Mouse (Mus musculus) mouse embryonic stem cell (cell line): Measurements from ENCODE around the gene Arhgef38.

Experiments used
- in situ Hi-C, 2 experiments: fragments of 300-500 bp; cut with MboI; formaldehyde crosslinking; loops; 1 replicate in 1 of 2; 3 replicates in 1 of 2; pipeline ENCODE4 v1.14.3; 2019 to 2020; ENCODE audit warnings: low sequenced_read_pairs in 2 of 2, low pct_unique_long_range_greater_than_20kb in 1 of 2, mixed read lengths in 1 of 2; ENCODE audit not compliant: unreplicated experiment in 1 of 2

Gene Arhgef38

DNA sequence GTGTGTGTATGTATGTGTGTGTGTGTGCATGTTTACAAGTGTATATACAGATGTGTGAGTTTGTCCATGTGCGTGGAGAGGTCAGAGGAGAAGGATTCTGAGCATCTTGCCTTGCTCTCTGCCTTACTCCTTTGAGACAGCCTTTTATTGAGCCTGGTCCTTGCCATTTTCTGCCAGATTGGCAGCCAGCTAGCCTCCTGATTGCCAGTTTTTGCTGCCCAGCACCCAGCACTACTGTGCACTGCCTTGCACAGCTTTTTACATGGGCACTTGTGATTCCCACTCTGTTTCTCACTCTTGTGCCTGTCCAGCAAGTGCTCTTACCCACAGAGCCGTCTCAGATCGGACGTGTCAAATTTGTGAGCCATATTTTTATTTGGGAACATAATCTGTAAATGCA, 62.5 kb downstream of the Arhgef38 start:
- in situ Hi-C loops = no loop called here

DNA sequence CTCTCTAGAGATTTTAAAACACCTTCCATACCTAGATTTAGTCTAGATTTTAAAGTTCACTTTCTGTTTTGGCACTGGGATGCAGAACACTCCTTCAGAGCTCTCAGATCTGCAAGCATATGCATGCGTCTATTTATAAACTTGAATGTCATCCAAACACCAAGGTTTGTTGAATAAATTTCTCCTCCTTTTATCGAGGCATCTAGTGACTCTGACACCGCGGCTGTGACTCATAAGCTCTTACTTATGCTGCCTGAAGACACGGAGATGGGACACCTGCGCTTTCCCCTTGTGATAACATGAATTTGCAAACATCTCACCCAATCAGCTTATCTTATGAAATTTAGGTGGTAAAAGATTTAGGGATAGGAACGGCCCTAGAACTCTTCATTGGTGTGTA, 65.0 kb downstream of the Arhgef38 start:
- in situ Hi-C loops = no loop called here

DNA sequence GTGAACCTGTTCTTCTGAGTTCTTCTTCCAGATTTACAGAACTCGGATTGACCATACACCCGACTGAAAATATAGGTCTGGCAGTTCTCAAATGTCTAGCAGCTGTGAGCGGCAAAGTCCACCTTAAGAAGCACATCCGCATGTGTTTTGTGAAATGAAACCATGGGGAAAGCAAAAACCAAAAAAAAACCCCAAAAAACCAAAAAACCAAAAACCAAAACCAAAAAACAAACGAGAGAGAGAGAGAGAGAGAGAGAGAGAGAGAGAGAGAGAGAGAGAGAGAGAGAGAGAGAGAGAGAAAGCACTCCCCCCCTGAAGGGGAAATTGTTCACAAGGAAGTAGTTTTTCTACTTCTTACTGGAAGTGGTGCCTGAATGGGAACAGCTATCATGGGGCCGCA, 67.2 kb downstream of the Arhgef38 start:
- in situ Hi-C loops = no loop called here

DNA sequence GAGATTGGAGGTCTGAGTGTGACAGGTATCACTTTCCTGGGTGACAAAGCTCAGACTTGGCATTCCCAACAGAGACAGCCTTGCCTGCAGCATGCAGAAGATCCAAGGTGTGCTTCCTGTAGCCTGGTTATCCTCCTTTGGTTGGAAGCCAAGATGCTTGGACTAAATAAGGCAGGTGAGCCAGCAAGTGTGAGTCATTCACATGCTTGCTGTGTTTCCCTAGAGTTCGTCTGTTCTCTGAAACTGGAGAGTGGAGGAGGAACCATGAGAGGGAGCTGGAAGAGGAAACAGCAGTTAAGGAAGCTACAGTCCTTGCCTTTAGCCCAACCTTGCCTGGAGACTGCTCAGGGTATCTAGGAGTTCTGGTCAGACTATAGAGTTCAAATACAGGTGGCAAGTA, 69.6 kb downstream of the Arhgef38 start:
- in situ Hi-C loops = no loop called here

DNA sequence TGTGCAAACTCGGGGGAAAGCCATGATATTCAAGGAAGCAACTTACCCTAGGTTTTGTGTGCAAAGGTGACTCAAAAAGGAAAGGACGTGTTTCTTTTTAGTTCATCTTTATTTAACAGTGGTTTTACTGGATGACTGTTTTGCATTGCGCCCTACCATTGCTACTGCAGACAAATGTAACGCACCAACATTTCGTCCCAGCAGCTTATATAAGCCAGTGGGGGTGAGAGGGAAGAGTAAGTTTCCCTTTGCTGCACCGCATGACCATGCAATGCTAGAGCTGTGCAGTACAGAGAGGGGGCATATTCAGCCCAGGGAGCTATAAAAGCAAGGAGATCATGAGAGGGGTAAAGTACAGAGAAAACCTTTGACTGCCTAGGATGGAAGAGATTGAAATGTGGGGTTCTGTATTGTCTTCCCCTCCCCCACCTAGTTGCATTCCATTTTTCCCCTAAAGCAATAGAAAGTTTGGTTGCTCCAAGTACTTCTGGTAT, 70.8 kb downstream of the Arhgef38 start:
- in situ Hi-C loops = no loop called here

DNA sequence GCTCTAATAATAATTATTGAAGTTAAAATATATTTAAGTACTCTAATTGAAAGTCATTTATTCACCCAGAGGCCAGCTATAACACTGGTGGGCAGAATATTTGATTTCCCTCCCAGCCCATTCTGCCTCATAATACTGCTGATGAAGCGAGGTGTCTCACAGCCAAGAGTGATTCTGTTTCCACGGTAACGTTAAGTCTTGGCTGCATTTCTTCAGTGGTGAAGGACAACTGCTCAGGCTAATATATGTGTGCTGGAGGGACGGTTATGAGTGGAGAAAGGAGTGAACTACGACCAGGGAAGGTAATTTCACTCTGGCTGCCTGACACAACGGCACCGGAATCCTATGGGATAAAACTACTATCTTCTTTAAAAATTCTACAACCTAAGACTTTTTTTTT, 71.6 kb downstream of the Arhgef38 start:
- in situ Hi-C loops = no loop called here

DNA sequence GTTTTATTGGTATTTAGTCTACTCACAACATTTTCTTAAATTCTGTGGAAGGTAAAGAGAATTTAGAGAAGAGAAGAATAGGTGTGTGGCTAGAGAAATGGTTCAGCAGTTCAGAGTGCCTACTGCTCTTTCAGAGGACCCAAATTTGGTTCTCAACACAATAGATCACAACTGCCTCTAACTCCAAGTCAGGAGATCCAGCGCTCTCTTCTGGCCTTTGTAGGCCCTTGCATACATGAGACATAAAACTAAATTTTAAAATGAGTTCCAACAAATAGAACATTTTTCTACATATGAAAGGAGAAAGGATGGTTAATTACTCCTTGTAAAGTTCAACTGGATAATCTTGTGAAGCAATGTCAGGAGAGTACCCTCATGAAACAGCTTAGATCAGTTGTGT, 73.3 kb downstream of the Arhgef38 start:
- in situ Hi-C loops = no loop called here

DNA sequence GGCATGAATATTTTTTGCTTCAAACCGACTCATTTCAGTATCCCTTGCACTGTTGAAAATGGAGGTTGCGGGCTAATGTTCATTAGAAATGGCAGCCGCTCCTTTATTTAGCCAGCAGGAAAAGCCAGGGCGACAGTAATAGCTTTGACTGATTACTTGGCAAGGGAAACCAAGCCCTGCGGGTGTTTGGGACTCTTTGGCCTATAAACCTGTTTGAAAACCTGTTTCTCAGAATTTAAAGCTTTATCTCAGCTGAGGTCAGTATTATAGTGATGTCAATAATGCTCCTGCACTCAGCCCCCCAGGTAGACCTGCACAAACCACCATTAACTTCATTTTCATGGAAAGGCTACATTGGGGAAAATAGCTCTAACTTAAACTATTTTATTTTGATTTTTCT, 76.5 kb downstream of the Arhgef38 start:
- in situ Hi-C loops = no loop called here

DNA sequence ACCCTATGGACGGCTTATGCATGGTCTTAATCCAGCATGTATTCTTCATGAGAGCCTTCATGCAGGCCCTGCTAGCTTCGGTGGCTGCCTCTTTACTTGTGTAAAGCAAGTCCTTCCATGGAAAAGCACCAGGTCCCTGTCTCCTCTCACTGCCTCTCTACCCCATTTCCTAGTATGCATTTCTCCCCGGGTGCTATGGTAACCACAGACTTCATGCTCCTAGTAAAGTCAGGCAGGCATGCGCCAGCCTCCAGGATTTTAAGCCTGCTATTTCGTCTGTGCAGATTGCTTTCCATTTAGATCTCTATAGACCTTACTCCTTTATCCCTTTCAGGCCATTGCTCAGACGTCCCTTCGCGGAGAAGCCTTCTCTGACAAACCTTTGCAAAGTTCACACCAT, 80.1 kb downstream of the Arhgef38 start:
- in situ Hi-C loops = no loop called here

DNA sequence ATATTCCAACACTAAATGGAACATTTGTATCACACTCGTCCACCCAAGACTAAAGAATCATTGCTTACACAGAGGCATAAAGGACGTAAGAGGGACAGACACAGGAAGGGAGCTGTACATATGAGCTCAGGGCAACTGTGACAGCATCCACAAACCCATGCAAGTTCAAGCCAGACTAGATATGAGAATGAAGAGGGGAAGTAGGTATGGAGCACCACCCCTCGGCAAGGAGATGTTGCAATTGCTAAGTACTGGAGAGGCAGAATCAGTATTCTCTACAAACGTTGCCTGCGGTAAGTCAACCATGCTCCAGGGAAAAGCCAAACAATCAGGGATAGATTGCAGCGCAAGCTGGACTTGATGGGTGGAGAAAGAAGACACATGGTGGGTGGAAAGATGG, 81.1 kb downstream of the Arhgef38 start:
- in situ Hi-C loops = no loop called here

DNA sequence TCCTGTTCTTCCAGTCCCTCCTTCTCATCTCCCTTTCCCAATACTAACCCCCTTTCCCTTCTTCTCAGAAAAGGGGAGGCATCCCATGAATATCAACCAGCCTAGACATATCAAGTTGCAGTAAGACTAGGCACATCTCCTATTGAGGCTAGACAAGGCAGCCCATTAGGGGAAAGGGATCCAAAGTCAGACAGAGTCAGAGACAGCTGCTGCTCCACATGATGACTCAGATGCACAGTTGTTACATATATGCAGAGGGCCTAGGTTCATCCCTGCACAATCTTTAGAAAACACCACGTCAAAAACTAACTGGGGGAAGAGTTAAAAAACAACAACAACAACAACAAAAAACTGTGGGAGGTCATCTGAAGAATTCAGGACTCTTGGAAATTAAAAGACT, 81.9 kb downstream of the Arhgef38 start:
- in situ Hi-C loops = no loop called here

DNA sequence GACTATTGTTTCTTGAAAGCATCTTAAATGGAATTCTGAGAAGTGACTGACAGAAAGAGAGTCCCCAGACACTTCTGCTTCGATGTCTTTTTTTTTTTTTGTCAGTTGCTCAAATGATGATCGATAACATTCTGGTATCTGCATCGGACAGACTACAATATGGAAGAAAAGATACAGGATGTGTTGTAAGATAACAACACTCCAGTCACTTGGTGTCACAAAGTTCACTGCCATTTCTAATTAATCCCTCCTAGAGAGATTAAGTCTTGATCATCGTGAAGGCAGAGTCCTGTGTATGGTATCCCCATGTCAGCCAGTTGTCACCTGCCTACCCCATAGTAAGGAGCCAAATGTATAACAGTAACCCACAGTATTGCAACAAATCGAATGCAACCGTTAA, 83.1 kb downstream of the Arhgef38 start:
- in situ Hi-C loops = no loop called here

DNA sequence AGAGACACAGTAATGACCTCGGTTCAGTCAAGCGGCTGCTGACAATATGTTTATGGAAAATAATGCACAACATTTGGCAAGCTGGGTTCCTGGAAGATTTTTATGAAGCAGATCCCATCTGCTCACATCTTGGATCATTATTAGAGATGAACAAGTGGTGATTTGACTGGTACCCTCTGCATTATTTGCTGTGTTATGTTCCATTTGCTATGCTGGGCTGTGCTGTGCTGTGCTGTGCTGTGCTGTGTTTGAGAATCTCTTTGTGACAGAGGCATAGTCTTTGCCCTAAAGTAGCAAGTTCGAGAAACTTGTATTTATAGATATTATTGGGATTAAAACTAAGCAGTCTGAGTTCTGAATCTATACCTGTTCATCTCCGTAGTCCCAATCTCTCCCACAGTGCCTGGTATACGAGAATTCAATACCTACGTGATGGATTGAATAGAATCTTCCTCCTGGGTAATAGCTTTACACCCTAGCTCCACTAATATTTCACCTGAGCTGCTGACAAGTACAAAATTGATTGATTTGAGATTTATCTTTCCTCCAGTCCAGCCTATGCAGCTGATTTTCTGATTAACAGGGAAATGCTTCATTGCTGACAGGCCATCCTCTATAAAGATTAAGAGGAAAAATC, 90.1 kb downstream of the Arhgef38 start:
- in situ Hi-C loops = no loop called here

DNA sequence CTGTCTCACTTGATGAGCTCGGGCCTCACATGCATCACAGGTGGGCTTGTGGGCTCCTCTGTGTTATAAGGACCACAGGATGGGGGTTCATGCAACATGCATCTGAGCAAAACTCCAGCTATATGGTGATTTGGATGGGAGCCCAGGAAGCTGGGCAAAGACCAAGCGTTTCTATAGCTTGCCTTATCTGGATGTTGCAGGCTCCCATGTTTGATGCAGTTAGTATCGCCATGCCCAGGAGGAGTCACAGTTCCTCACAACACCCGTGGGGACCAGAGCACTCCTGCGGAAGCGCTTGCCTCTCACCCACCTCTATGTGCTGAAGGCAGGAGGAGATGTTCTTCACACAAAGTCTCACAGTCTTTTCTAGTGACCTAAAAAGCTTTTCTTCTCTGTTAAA, 92.9 kb downstream of the Arhgef38 start:
- in situ Hi-C loops = no loop called here

DNA sequence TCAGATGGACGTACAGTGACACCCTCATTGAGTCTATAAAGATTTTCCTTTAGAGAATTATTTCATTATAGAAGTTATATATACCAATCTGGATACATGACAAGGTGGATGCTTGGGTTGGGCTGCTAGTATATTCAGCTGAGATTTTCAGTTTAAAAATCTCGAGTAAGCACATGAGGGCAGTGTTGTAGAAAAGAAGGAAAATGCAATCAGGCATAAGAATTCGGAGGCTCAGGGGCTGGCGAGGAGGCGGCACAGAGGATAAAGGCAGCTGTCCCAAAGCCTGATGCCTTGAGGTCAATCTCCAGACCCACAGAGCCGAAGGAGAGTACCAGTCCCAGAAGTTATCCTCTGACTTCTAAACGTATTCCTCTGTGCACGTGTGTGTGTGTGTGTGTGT, 102.1 kb downstream of the Arhgef38 start:
- in situ Hi-C loops = no loop called here

DNA sequence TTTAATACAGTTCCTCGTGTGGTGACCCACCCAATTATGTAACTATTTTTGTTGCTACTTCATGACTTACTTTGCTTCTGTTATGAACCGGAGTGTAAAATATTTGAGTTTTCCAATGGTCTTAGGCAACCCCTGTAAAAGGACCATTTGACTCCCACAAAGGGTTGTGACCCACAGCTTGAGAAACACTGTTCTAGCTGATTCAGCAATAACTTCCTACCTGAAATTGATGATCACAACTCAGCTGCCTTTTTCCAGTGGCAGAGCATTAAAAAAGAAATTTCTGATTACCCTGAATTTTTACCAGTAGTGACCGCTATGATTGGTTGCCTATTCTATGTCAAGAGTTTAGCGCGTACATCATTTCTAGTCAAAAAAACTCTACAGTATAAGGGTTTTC, 103.4 kb downstream of the Arhgef38 start:
- in situ Hi-C loops = no loop called here

DNA sequence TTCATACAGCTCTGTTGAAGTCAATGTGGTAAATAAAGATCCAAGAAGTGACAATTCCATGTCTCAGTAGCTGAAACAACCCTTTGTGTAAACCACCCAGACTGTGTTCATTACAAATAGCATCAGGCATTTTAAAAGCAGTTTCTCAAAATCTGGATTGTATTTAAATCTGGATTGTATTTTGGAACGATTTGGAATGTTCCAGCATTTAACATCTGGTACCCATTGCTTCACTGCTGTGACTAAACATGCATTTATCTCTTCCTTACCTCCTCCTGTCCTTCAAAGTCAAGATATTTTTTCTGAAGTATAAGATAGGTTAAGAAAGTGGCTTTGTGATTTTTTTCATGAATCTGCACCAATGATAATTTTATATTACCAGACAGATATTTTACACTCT, 121.5 kb downstream of the Arhgef38 start:
- in situ Hi-C loops = no loop called here

DNA sequence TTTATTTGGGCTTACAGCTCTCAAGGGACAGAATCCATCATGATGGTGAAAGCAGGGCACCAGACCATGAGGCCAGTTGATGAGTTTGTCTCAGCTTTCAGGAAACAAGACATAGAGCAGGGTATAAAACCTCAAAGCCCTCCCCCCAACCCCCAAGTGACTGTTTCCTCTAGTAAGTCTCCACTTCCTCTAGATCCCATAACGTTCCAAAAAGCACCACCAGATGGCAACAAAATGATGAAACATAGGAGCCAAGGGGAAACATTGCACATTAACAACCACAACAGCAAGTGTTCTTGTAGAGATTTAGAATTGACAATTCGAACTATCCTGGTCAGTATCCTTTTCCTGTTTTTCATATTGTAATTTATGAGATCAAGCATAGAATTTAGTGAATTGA, 123.0 kb downstream of the Arhgef38 start:
- in situ Hi-C loops = no loop called here

DNA sequence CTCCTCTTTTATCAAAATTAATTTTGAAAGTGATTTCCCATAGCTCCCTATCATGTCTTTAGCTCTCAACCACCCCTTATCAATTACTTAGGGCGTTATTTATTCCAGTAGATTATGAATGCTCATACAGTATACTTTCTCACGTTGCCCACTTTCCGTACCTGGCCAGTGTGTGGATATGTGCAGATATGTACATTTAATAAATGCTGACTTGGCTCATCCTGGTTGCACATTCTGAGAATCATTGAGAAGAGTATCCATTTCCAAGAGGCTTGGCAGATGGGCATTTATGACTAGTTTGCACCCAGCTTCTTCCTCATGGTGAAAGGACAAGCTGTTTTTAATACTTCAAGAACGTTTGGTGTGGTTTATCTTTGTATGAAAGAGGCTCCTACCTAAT, 124.9 kb downstream of the Arhgef38 start:
- in situ Hi-C loops = no loop called here

DNA sequence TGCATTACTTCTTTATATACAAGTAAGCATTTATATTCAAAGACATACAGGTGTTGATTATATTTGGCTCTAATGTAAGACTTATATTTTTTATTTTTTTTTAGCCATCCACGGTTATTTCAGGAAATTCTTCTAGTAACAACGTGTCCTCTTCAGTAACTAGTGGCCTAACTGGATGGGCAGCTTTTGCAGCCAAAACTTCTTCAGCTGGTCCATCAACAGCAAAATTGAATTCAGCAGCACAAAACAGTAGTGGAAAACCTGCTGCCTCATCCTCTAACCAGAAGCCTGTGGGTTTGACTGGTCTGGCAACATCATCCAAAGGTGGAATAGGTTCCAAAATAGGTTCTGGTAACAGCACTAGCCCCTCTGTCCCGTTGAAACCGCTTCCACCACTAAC, 126.0 kb downstream of the Arhgef38 start:
- in situ Hi-C loops = no loop called here

DNA sequence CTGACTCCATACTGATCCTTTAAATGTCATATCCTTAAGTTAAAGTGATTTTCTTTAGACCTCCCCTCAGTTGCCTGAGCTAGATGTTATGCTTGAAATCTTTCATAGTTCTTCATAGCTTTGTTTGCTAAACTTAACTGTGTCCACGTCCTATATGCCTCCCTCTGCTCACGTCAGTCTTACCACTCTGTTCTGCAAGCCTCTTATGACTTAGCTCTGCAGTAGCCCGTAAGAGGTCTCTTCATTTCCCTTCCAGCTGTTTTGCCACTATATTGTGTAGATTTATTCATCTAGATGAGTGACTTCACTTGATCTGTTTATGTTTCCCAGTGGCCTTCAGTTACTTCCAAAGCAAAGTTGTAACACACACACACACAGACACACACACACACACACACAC, 130.3 kb downstream of the Arhgef38 start:
- in situ Hi-C loops = no loop called here
